Mouse (Mus musculus) myocyte (in vitro differentiated cells): ENCODE results near the gene Ahcyl2. TPM values are rescaled to one million over a fixed set of nuclear protein-coding genes. Genes with fewer than 3 reads are reported as not detected.

Experiments
- H3K27me3 ChIP-seq: one replicate; pipeline ENCODE4 v1.6.1; 2011; ENCODE audit not compliant: control insufficient read depth, insufficient read depth, insufficient read length
- H3K36me3 ChIP-seq: one replicate; pipeline ENCODE4 v1.6.1; 2011; ENCODE audit not compliant: control insufficient read depth, insufficient read depth
- H3K4me2 ChIP-seq: one replicate; pipeline ENCODE4 v1.6.1; 2011; ENCODE audit warnings: low read depth, control low read depth
- H3K4me3 ChIP-seq: one replicate; pipeline ENCODE4 v1.5.1; 2011; ENCODE audit warnings: mild to moderate bottlenecking, control low read depth, moderate library complexity
- H3K79me2 ChIP-seq: one replicate; pipeline ENCODE4 v1.6.1; 2011; ENCODE audit not compliant: control insufficient read depth, insufficient read depth
- H3ac ChIP-seq: one replicate; pipeline ENCODE4 v1.6.1; 2011; ENCODE audit not compliant: control insufficient read depth, insufficient read length
- CEBPB ChIP-seq: IDR thresholded peaks from 2 replicates; pipeline ENCODE4 v1.6.1; 2011; ENCODE audit warnings: mild to moderate bottlenecking, moderate library complexity; ENCODE audit not compliant: poor library complexity, insufficient read depth, severe bottlenecking
- E2F4 ChIP-seq: IDR thresholded peaks from one replicate; pipeline ENCODE4 v1.6.1; 2011; ENCODE audit warnings: mild to moderate bottlenecking, control low read depth, moderate library complexity; ENCODE audit not compliant: insufficient read depth
- MAX ChIP-seq: IDR thresholded peaks from one replicate; pipeline ENCODE4 v1.6.1; 2011; ENCODE audit warnings: low read depth, mild to moderate bottlenecking, control low read depth
- MYOD1 ChIP-seq, 3 experiments: IDR thresholded peaks; one replicate each; pipeline ENCODE4 v1.6.1; 2011; ENCODE audit warnings: control low read depth in 2 of 3, low read depth in 2 of 3, mild to moderate bottlenecking in 2 of 3, moderate library complexity in 1 of 3; ENCODE audit not compliant: insufficient read length in 2 of 3, control insufficient read depth in 1 of 3
- MYOG ChIP-seq, 3 experiments: IDR thresholded peaks; one replicate each; pipeline ENCODE4 v1.6.1; 2011; ENCODE audit warnings: control low read depth in 2 of 3, low read depth in 2 of 3, mild to moderate bottlenecking in 2 of 3; ENCODE audit not compliant: insufficient read length in 2 of 3, control insufficient read depth in 1 of 3, insufficient read depth in 1 of 3
- POLR2A ChIP-seq: IDR thresholded peaks from one replicate; pipeline ENCODE4 v1.6.1; 2011; ENCODE audit warnings: low read depth, mild to moderate bottlenecking, control low read depth, moderate library complexity; ENCODE audit not compliant: insufficient read length
- POLR2AphosphoS2 ChIP-seq: IDR thresholded peaks from one replicate; pipeline ENCODE4 v1.6.1; 2011; ENCODE audit warnings: low read depth, control low read depth; ENCODE audit not compliant: insufficient read length
- REST ChIP-seq: IDR thresholded peaks from one replicate; pipeline ENCODE4 v1.6.1; 2011; ENCODE audit warnings: mild to moderate bottlenecking, control low read depth, moderate library complexity; ENCODE audit not compliant: insufficient read depth, insufficient read length
- SRF ChIP-seq: IDR thresholded peaks from one replicate; pipeline ENCODE4 v1.6.1; 2011; ENCODE audit warnings: low read depth; ENCODE audit not compliant: control insufficient read depth, insufficient read length
- TCF12 ChIP-seq: IDR thresholded peaks from one replicate; pipeline ENCODE4 v1.6.1; 2011; ENCODE audit warnings: mild to moderate bottlenecking, control low read depth; ENCODE audit not compliant: poor library complexity, insufficient read depth, severe bottlenecking
- TCF3 ChIP-seq: IDR thresholded peaks from one replicate; pipeline ENCODE4 v1.6.1; 2011; ENCODE audit warnings: low read depth, control low read depth; ENCODE audit not compliant: insufficient read length
- USF1 ChIP-seq: IDR thresholded peaks from one replicate; pipeline ENCODE4 v1.6.1; 2011; ENCODE audit warnings: low read depth, mild to moderate bottlenecking, control low read depth, moderate library complexity
- polyA plus RNA-seq: library from polyadenylated mRNA; unstranded; fragments of >200 nt; fragmentation: generic; extraction: Trizol; gene quantifications from one replicate; pipeline ENCODE4 v1.2.1, GENCODE M21; 2012; ENCODE audit warnings: missing spikeins

Ahcyl2 gene
- polyA plus RNA-seq, 1 experiment, result 10.1 TPM

DNA sequence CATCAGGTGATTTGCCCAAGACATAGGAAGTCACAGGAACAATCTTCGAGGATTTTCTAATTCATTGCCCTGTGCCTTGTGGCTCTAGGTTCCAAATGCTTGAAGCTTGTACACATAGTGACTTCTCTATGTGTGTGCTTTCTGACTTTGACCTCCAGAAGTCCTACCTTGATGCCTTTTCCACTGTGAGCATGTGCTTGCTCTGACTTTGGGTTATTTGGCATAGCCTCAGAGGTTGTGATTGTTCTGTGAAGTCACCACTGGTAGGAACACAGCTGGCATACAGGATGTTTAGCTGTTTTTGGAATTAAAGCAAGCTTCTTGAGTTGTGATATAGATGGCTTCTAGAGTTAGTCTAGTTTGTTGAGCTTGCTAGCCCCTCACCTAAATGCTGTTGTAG, 82.3 kb downstream of the Ahcyl2 start:
- no peak overlapping the region for H3K4me2 ChIP-seq
- no peak for TF ChIP-seq MYOD1 (IDR thresholded peaks at IDR 0.05; ENCODE audit: control insufficient read depth in 1 of 3, insufficient read length in 2 of 3, low read depth in 2 of 3)
- no peak for TF ChIP-seq POLR2AphosphoS2
- no peak for TF ChIP-seq USF1
- no peak for TF ChIP-seq CEBPB
- no peak for TF ChIP-seq REST
- TF ChIP-seq MAX, result no peak
- TF ChIP-seq E2F4, result no peak
- TF ChIP-seq MYOG (IDR thresholded peaks at IDR 0.05; ENCODE audit: control insufficient read depth in 1 of 3, insufficient read depth in 1 of 3, insufficient read length in 2 of 3, low read depth in 2 of 3), result no peak
- no peak for TF ChIP-seq TCF3
- no peak for TF ChIP-seq SRF
- no peak for TF ChIP-seq TCF12
- TF ChIP-seq POLR2A, result no peak
- no peaks in the 10 kb centered on the region for H3K79me2 ChIP-seq
- H3K4me3 ChIP-seq, result no peak overlapping the region
- no peaks in the 10 kb centered on the region for H3K27me3 ChIP-seq
- no peaks in the 10 kb centered on the region for H3K36me3 ChIP-seq
- no peak overlapping the region for H3ac ChIP-seq

DNA sequence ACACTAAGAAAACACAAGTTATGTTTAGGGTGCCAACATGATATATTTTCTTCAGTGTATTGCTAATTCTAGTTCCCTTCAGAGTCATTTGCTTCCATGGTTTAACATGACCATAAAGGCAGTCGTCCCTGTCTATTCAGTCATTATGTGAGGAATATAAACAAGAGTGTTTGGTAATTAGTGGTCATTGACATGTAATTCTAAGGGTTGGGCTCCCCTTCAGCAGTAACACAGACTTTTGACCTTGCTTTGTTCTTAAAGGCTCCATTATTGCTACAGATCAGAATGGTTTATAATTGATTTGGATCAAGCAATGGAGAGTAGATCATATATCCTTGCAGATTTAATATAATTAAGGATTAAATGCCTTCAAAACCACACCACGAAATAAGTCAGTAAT, 82.9 kb downstream of the Ahcyl2 start:
- Histone ChIP-seq H3K79me2 (no peaks in the 10 kb centered on the region), H3K27me3 (no peaks in the 10 kb centered on the region), H3K4me3 (no peak overlapping the region), H3K36me3 (no peaks in the 10 kb centered on the region), H3ac (no peak overlapping the region), H3K4me2 (no peak overlapping the region)
- no peak for TF ChIP-seq POLR2AphosphoS2
- no peak for TF ChIP-seq REST
- no peak for TF ChIP-seq MAX
- TF ChIP-seq MYOG (IDR thresholded peaks at IDR 0.05; ENCODE audit: control insufficient read depth in 1 of 3, insufficient read depth in 1 of 3, insufficient read length in 2 of 3, low read depth in 2 of 3), result no peak
- TF ChIP-seq MYOD1 (IDR thresholded peaks at IDR 0.05; ENCODE audit: control insufficient read depth in 1 of 3, insufficient read length in 2 of 3, low read depth in 2 of 3), result no peak
- TF ChIP-seq CEBPB, result no peak
- no peak for TF ChIP-seq TCF3

DNA sequence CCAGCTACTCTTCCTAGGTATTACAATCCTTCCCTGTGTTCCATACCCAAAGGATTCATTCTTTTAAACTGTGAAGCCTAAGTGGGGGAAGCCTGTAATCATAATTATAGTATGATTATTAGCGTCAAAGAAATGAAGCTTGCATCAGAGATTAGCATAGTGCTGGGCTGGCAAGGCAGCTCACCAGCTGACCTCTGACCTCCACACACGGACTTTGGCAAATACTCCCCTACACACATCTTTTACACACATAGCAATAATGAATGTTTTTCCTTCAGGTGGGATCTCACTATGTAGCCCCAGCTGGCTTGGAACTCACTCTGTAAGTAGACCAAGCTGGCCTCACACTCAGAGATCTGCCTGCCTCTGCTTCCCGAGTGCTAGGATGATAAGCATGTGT, 84.1 kb downstream of the Ahcyl2 start:
- Histone ChIP-seq H3K4me2 (no peak overlapping the region), H3ac (no peak overlapping the region), H3K4me3 (no peak overlapping the region), H3K27me3 (no peaks in the 10 kb centered on the region), H3K36me3 (no peaks in the 10 kb centered on the region), H3K79me2 (no peaks in the 10 kb centered on the region)
- no peak for TF ChIP-seq E2F4
- TF ChIP-seq USF1, result no peak
- TF ChIP-seq REST, result no peak
- no peak for TF ChIP-seq POLR2AphosphoS2
- TF ChIP-seq MYOG (IDR thresholded peaks at IDR 0.05; ENCODE audit: control insufficient read depth in 1 of 3, insufficient read depth in 1 of 3, insufficient read length in 2 of 3, low read depth in 2 of 3), result no peak
- TF ChIP-seq POLR2A, result no peak
- TF ChIP-seq CEBPB, result no peak
- TF ChIP-seq MAX, result no peak
- no peak for TF ChIP-seq MYOD1 (IDR thresholded peaks at IDR 0.05; ENCODE audit: control insufficient read depth in 1 of 3, insufficient read length in 2 of 3, low read depth in 2 of 3)
- TF ChIP-seq TCF12, result no peak
- no peak for TF ChIP-seq TCF3
- no peak for TF ChIP-seq SRF

DNA sequence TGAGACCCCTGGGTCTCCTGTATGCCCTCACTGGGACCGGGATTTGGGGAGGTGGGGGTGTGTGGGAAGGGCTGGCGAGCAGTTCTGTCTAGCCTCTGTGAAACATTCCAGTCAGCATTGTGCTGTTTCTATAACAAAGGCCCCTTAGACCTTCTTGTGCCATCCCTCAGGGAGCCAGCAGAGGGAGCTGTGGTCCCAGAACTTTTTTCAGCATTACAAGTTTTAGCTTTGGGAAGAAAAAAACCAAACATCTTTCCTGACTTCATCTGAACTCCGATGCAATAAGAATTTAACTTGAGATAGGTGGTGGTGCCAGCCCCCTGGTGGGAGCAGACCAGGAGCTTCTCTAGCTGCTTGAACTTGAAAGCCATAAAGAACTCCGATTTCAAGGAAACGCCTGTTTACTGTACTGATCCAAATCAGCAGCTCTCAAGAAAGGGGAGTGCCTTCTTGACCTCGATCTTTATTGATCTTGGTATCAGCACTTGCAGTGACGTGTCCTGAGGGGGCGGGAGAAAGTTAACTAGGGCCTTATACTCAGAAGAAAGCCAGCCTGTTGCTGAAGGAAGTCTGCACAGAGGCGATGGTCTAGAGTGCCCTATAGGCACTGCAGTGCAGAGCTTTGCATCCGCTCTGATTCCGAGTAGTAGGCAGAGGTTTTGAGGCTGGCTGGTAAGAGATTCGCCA, 85.5 kb downstream of the Ahcyl2 start:
- H3K4me3 ChIP-seq, result no peak overlapping the region
- no peak overlapping the region for H3ac ChIP-seq
- TF ChIP-seq SRF (no peak), CEBPB (no peak), TCF3 (no peak), REST (no peak), POLR2AphosphoS2 (no peak), USF1 (no peak), MYOG (IDR thresholded peaks at IDR 0.05; ENCODE audit: control insufficient read depth in 1 of 3, insufficient read depth in 1 of 3, insufficient read length in 2 of 3, low read depth in 2 of 3) (no peak), TCF12 (no peak), POLR2A (no peak), MYOD1 (IDR thresholded peaks at IDR 0.05; ENCODE audit: control insufficient read depth in 1 of 3, insufficient read length in 2 of 3, low read depth in 2 of 3) (no peak), E2F4 (no peak), MAX (no peak)

DNA sequence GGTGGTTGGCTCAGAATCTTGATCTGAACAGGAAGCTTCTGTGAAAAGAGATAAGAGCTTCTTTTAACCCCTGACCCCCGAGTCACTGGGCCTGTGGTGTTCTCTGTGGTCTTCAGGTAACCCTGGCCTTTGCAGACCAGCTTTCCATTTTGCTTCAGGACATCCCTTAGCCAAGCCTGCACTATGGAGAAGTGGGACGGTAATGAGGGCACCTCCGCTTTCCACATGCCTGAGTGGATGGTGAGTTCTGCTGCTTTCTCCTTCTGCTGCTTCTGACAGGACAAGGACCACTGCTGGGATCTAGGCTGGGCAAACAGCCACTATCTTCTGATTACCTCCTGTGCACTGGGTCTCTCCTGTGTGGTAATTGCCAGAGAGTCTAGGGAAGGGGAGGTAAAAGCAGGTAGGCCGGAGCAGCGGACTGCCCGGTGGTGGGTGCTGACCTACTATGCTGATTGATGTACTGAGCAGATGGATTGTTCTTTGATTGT, 86.1 kb downstream of the Ahcyl2 start:
- no peak overlapping the region for H3K4me2 ChIP-seq
- no peaks in the 10 kb centered on the region for H3K79me2 ChIP-seq
- no peak overlapping the region for H3ac ChIP-seq
- no peak overlapping the region for H3K4me3 ChIP-seq
- no peaks in the 10 kb centered on the region for H3K27me3 ChIP-seq
- TF ChIP-seq MYOD1 (IDR thresholded peaks at IDR 0.05; ENCODE audit: control insufficient read depth in 1 of 3, insufficient read length in 2 of 3, low read depth in 2 of 3), result no peak
- TF ChIP-seq E2F4, result no peak
- TF ChIP-seq POLR2AphosphoS2, result no peak
- no peak for TF ChIP-seq MYOG (IDR thresholded peaks at IDR 0.05; ENCODE audit: control insufficient read depth in 1 of 3, insufficient read depth in 1 of 3, insufficient read length in 2 of 3, low read depth in 2 of 3)
- no peaks in the 10 kb centered on the region for H3K36me3 ChIP-seq

More for the DNA sequence above, 85.5 kb downstream of the Ahcyl2 start:
- Histone ChIP-seq H3K4me2 (peak overlapping the region; percentile 48), H3K27me3 (no peaks in the 10 kb centered on the region), H3K79me2 (no peaks in the 10 kb centered on the region), H3K36me3 (no peaks in the 10 kb centered on the region)
